Mouse (Mus musculus): ENCODE data around the gene Naaladl2. TPM values are rescaled to one million over a fixed set of nuclear protein-coding genes. Genes with fewer than 3 reads are reported as not detected.
A peak's percentile ranks its signal among the peaks of the same experiment; 100 is the strongest.

Naaladl2 gene
- polyA plus RNA-seq, 1 experiment from 2014 or later: 2.0 TPM

GRCm38 (mm10) chr3:23907682-23908081 is 1236.4 kb downstream of the Naaladl2 start:
- 93% methylated on average over 1 of the region's 1 CpGs for WGBS
- Histone ChIP-seq H3K4me2 (ENCODE audit: low read depth, low read length) (no peak overlapping the region), H3K4me3 (ENCODE audit: low read length) (no peak overlapping the region), H3K4me1 (replicated peaks; ENCODE audit: control insufficient read depth, insufficient read depth, low read length) (no peaks in the 10 kb centered on the region), H3K27me3 (ENCODE audit: control insufficient read depth, insufficient read depth, low read depth, low read length) (no peaks in the 10 kb centered on the region), H3K9ac (ENCODE audit: low read length) (no peak overlapping the region), H3K36me3 (ENCODE audit: control insufficient read depth, insufficient read depth, low read length) (no peaks in the 10 kb centered on the region), H3K9me3 (ENCODE audit: control insufficient read depth, low read length) (no peaks in the 10 kb centered on the region), H3K27ac (ENCODE audit: low read length) (no peak overlapping the region)
- ATAC-seq (ENCODE audit: low read depth): no peak

GRCm38 (mm10) chr3:23865688-23866087 is 1278.4 kb downstream of the Naaladl2 start:
- H3K4me3 ChIP-seq (ENCODE audit: low read length): no peak overlapping the region
- H3K4me2 ChIP-seq (ENCODE audit: low read depth, low read length): no peak overlapping the region
- H3K27ac ChIP-seq (ENCODE audit: low read length): no peak overlapping the region
- no peaks in the 10 kb centered on the region for H3K27me3 ChIP-seq (ENCODE audit: control insufficient read depth, insufficient read depth, low read depth, low read length)
- H3K36me3 ChIP-seq (ENCODE audit: control insufficient read depth, insufficient read depth, low read length): no peaks in the 10 kb centered on the region
- no peaks in the 10 kb centered on the region for H3K4me1 ChIP-seq (replicated peaks; ENCODE audit: control insufficient read depth, insufficient read depth, low read length)
- 60% methylated on average over 1 of the region's 1 CpGs for WGBS
- ATAC-seq (ENCODE audit: low read depth): no peak
- no peaks in the 10 kb centered on the region for H3K9me3 ChIP-seq (ENCODE audit: control insufficient read depth, low read length)
- H3K9ac ChIP-seq (ENCODE audit: low read length): no peak overlapping the region

GRCm38 (mm10) chr3:23857275-23857674 is 1286.8 kb downstream of the Naaladl2 start:
- H3K9ac ChIP-seq (ENCODE audit: low read length): no peak overlapping the region
- WGBS: 29% methylated on average over 1 of the region's 1 CpGs
- H3K27me3 ChIP-seq (ENCODE audit: control insufficient read depth, insufficient read depth, low read depth, low read length): no peaks in the 10 kb centered on the region
- no peak for ATAC-seq (ENCODE audit: low read depth)
- H3K27ac ChIP-seq (ENCODE audit: low read length): no peak overlapping the region
- H3K4me3 ChIP-seq (ENCODE audit: low read length): no peak overlapping the region
- H3K4me1 ChIP-seq (replicated peaks; ENCODE audit: control insufficient read depth, insufficient read depth, low read length): no peaks in the 10 kb centered on the region
- no peak overlapping the region for H3K4me2 ChIP-seq (ENCODE audit: low read depth, low read length)
- H3K36me3 ChIP-seq (ENCODE audit: control insufficient read depth, insufficient read depth, low read length): no peaks in the 10 kb centered on the region
- no peaks in the 10 kb centered on the region for H3K9me3 ChIP-seq (ENCODE audit: control insufficient read depth, low read length)

- Histone ChIP-seq H3K4me2 (ENCODE audit: low read depth, low read length) (no peak overlapping the region), H3K4me1 (replicated peaks; ENCODE audit: control insufficient read depth, insufficient read depth, low read length) (no peaks in the 10 kb centered on the region), H3K27ac (ENCODE audit: low read length) (no peak overlapping the region), H3K27me3 (ENCODE audit: control insufficient read depth, insufficient read depth, low read depth, low read length) (no peaks in the 10 kb centered on the region), H3K9ac (ENCODE audit: low read length) (no peak overlapping the region), H3K9me3 (ENCODE audit: control insufficient read depth, low read length) (no peaks in the 10 kb centered on the region), H3K4me3 (ENCODE audit: low read length) (no peak overlapping the region), H3K36me3 (ENCODE audit: control insufficient read depth, insufficient read depth, low read length) (no peaks in the 10 kb centered on the region)
- ATAC-seq (ENCODE audit: low read depth): peak; percentile 56; the same call in 1 of the 2 replicates
Observed at GRCm38 (mm10) chr3:23817585-23817984, 1326.5 kb downstream of the Naaladl2 start.

GRCm38 (mm10) chr3:23758746-23759145 is 1385.3 kb downstream of the Naaladl2 start:
- H3K4me3 ChIP-seq (ENCODE audit: low read length): no peak overlapping the region
- no peaks in the 10 kb centered on the region for H3K27me3 ChIP-seq (ENCODE audit: control insufficient read depth, insufficient read depth, low read depth, low read length)
- no peak for ATAC-seq (ENCODE audit: low read depth)
- no peaks in the 10 kb centered on the region for H3K9me3 ChIP-seq (ENCODE audit: control insufficient read depth, low read length)
- H3K4me1 ChIP-seq (replicated peaks; ENCODE audit: control insufficient read depth, insufficient read depth, low read length): no peaks in the 10 kb centered on the region
- no peak overlapping the region for H3K9ac ChIP-seq (ENCODE audit: low read length)
- WGBS: 81% methylated on average over 1 of the region's 1 CpGs
- no peak overlapping the region for H3K27ac ChIP-seq (ENCODE audit: low read length)
- no peaks in the 10 kb centered on the region for H3K36me3 ChIP-seq (ENCODE audit: control insufficient read depth, insufficient read depth, low read length)
- H3K4me2 ChIP-seq (ENCODE audit: low read depth, low read length): no peak overlapping the region
